Mouse (Mus musculus) lung, postnatal 0 days (tissue): ENCODE data around the gene Slc1a7. TPM values are rescaled to one million over a fixed set of nuclear protein-coding genes. Genes with fewer than 3 reads are reported as not detected.

Experiments
- ATAC-seq: fragments of 200-750 bp; cut with Nextera tagmentation; 2 replicates; pipeline ENCODE4 v1.8.0; 2017; ENCODE audit warnings: moderate library complexity
- DNase-seq: peaks from one replicate; pipeline ENCODE4 v3.0.0-alpha.2; 2016; ENCODE audit warnings: low spot score
- H3K27ac ChIP-seq: fragments of 300-500 bp; sonication (generic); 2 replicates; pipeline ENCODE4 v1.5.1; 2014; ENCODE audit warnings: antibody characterized with exemption, mild to moderate bottlenecking, low read length, mixed read lengths
- H3K27me3 ChIP-seq: fragments of 300-500 bp; sonication (generic); replicated peaks from 2 replicates; pipeline ENCODE4 v1.6.1; 2014; ENCODE audit warnings: low read length, mixed read lengths; ENCODE audit not compliant: insufficient read depth
- H3K36me3 ChIP-seq: fragments of 300-500 bp; sonication (generic); 2 replicates; pipeline ENCODE4 v1.6.1; 2014; ENCODE audit warnings: low read length, mixed read lengths; ENCODE audit not compliant: insufficient read depth
- H3K4me1 ChIP-seq: fragments of 300-500 bp; sonication (generic); 2 replicates; pipeline ENCODE4 v1.6.1; 2014; ENCODE audit warnings: antibody characterized with exemption, low read depth, low read length, mixed read lengths; ENCODE audit not compliant: insufficient read depth
- H3K4me2 ChIP-seq: fragments of 300-500 bp; sonication (generic); replicated peaks from 2 replicates; pipeline ENCODE4 v1.6.1; 2014; ENCODE audit warnings: low read depth, mild to moderate bottlenecking, low read length, moderate library complexity, mixed read lengths
- H3K4me3 ChIP-seq: fragments of 300-500 bp; sonication (generic); 2 replicates; pipeline ENCODE4 v1.5.1; 2014; ENCODE audit warnings: low read depth, low read length
- H3K9ac ChIP-seq: fragments of 300-500 bp; sonication (generic); replicated peaks from 2 replicates; pipeline ENCODE4 v1.6.1; 2014; ENCODE audit warnings: low read depth, mild to moderate bottlenecking
- H3K9me3 ChIP-seq: fragments of 300-500 bp; sonication (generic); 2 replicates; pipeline ENCODE4 v1.6.1; 2016; ENCODE audit warnings: low read length, mixed read lengths
- CTCF ChIP-seq: IDR thresholded peaks from 2 replicates; pipeline ENCODE4 v1.5.1; 2016; ENCODE audit warnings: antibody characterized with exemption, mild to moderate bottlenecking
- EP300 ChIP-seq: IDR thresholded peaks from 2 replicates; pipeline ENCODE4 v1.6.1; 2016; ENCODE audit warnings: antibody characterized with exemption, mild to moderate bottlenecking, control low read depth
- WGBS: fragments of 180-500 bp; shearing (Covaris S2); extraction: QIAGEN DNeasy Blood & Tissue Kit; methylation state at CpG from one replicate; pipeline ENCODE4 v1.1.7; 2014; 5-methylcytosine and 5-hydroxymethylcytosine counted together
- polyA plus RNA-seq: library from polyadenylated mRNA; unstranded; fragments of >200 nt; fragmentation: Nextera tagmentation; extraction: Ambion mirVana; gene quantifications from 2 replicates; pipeline ENCODE4 v1.2.1, GENCODE M21; 2015

Gene Slc1a7
- polyA plus RNA-seq, 1 experiment from 2014 or later = 0.17 TPM

DNA sequence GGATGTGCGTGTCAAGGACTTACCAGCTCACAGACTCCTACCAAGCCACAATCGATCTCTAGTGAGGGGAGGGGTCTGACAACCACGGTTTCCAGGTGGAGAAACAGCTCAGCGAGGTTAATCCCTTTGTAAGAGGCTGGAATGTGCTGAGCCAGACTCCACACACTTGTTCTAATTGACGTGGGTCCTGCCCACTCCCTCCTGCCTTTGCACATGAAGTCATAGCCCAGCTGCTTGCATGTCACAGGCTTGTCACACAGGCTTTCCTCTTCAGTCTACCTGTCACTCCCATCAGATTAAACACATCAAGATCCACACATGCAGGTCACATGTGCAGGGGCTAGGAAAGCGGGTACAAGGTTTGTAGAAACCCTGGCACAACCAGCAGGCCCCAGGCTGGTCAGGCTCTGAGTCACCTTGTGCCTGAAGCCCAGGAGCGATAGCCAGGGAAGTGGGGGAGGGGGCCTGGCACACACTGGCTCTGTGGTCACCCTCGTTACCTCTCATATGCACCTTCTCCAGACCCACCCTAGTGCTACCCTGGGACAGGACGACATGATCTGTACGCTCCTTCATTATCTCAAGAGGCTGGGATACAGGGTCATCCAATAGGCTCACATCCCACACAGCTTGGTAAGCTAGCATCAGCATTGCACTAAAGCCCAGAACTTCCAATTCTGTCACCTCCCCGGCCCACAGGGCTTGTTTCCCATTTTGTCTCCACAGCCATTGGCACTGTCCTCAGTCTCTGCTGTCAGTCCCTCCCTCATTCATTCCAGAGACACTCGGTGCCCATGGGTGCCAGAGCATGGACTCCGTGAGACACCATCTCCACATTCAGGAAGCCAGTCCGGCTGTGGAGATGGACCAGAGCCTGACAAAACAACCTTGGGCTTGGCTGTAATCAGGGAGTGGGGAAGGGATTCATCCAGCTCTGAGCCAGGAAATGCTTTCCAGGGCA is 51.1 kb downstream of the Slc1a7 start:
- DNase-seq = peak; percentile 32
- Histone ChIP-seq H3K36me3 (no peaks in the 10 kb centered on the region), H3K4me3 (no peak overlapping the region), H3K27ac (no peak overlapping the region), H3K27me3 (no peaks in the 10 kb centered on the region), H3K4me1 (no peaks in the 10 kb centered on the region), H3K4me2 (no peak overlapping the region), H3K9ac (no peak overlapping the region), H3K9me3 (no peaks in the 10 kb centered on the region)
- peak; percentile 49 for ATAC-seq
- TF ChIP-seq EP300 (no peak), CTCF (no peak)
- WGBS = 49% methylated on average over 14 of the region's 14 CpGs

DNA sequence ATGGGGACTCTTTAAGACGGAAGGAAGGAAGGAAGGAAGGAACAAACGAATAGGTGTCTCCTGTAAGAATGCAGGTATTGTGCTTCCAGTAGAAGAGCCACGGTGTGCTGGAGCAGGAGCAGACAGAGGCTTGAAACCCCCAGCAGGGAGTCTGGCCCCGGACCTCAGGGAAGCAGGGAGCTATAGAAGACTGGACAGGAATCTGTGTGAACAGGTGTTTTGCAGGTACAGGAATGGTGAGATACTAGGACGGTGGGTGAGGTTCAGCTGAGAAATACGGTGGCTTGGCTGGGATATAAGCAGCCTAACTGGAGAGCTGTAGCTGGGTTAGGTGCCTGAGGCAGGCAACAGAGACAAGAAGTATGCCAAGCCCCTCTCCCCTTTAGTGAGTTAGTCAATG is 52.0 kb downstream of the Slc1a7 start:
- 68% methylated on average over 6 of the region's 6 CpGs for WGBS
- no peaks in the 10 kb centered on the region for H3K36me3 ChIP-seq
- no peaks in the 10 kb centered on the region for H3K27me3 ChIP-seq
- H3K27ac ChIP-seq = no peak overlapping the region
- H3K4me2 ChIP-seq = no peak overlapping the region
- H3K4me1 ChIP-seq = no peaks in the 10 kb centered on the region
- DNase-seq (no peak), ATAC-seq (no peak)
- no peak for TF ChIP-seq EP300
- no peak overlapping the region for H3K4me3 ChIP-seq
- H3K9me3 ChIP-seq = no peaks in the 10 kb centered on the region
- H3K9ac ChIP-seq = no peak overlapping the region

DNA sequence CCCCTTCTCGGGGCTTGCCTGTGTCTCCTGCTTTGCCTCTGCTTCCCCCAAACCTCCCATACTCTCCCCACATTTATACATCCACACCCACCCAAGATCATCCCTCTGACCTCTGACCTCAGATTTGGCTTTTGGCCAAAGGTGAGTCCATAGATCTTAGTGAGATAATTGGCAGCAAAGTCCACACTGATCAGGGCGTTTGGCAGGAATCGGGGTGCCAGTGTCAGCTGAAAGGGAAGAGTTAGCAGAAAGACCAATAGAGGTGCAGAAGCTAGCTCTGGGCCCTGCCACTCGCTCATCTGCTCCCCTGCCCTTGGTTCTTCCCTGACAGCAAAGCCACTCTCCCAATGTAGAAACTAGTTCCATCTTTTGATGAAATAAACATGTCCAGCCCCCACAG is 55.1 kb downstream of the Slc1a7 start:
- no peak overlapping the region for H3K4me2 ChIP-seq
- no peaks in the 10 kb centered on the region for H3K27me3 ChIP-seq
- no peak overlapping the region for H3K4me3 ChIP-seq
- ATAC-seq = no peak
- no peak for DNase-seq
- H3K27ac ChIP-seq = no peak overlapping the region
- 84% methylated on average over 4 of the region's 4 CpGs for WGBS
- no peaks in the 10 kb centered on the region for H3K4me1 ChIP-seq
- no peaks in the 10 kb centered on the region for H3K36me3 ChIP-seq
- H3K9ac ChIP-seq = no peak overlapping the region
- TF ChIP-seq EP300 (no peak), CTCF (no peak)
- H3K9me3 ChIP-seq = no peaks in the 10 kb centered on the region

DNA sequence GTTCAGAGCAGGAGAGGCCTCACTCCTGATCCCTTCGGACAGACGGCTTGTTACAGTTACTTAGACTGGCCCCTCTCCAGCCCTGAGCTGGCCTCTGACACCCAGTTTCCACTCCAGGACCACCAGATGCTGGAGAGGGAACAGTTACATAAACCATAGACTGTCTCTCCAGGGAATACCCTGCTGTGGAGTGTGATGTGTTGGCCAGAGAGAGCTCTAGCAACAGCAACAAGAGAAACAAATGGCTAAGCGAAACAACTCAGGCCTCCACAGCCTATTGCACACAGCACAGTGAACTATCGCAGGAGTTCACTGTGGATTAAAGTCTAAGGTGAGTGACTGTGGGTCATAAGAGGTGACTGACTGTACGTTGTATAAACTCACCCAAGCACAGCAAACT is 56.5 kb downstream of the Slc1a7 start:
- DNase-seq = peak; percentile 58
- Histone ChIP-seq H3K27ac (peak overlapping the region; percentile 57; the same call in 1 of the 2 replicates), H3K4me2 (no peak overlapping the region), H3K9me3 (no peaks in the 10 kb centered on the region), H3K27me3 (no peaks in the 10 kb centered on the region), H3K9ac (no peak overlapping the region), H3K36me3 (no peaks in the 10 kb centered on the region), H3K4me3 (no peak overlapping the region), H3K4me1 (no peaks in the 10 kb centered on the region)
- TF ChIP-seq EP300 (no peak), CTCF (no peak)
- ATAC-seq = peak; percentile 73
- 45% methylated on average over 5 of the region's 5 CpGs for WGBS

DNA sequence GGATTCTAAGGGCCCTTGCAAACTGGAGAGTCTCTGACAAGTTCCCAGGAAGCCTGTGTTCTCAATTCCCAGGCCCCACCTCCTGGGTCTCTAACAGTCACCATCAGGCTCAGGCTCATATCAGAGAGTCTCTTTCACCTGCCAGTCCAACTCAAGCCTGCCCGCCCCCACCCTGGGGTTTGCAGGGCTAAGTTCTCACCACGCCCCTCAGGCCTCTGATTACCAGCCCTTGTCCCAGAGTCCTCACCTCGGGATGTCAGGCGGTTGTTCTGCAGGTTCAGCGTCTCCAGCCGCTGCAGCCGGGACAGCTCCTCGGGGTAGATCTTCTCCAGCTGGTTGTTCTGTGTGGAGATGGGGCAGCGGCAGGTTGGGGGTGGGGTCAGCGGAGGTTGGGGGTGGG is 57.1 kb downstream of the Slc1a7 start:
- ATAC-seq (peak; percentile 92), DNase-seq (peak; percentile 87)
- H3K4me1 ChIP-seq = no peaks in the 10 kb centered on the region
- no peaks in the 10 kb centered on the region for H3K9me3 ChIP-seq
- WGBS = 14% methylated on average over 10 of the region's 10 CpGs
- peaks cover 3% of the 10 kb centered on the region; the same call in 1 of the 2 replicates for H3K27me3 ChIP-seq
- no peak for TF ChIP-seq CTCF
- TF ChIP-seq EP300 = 0 out of 2 replicates have a peak, but pooled peaks have one; percentile 19
- H3K36me3 ChIP-seq = no peaks in the 10 kb centered on the region
- no peak overlapping the region for H3K4me3 ChIP-seq
- H3K9ac ChIP-seq = no peak overlapping the region
- H3K4me2 ChIP-seq = no peak overlapping the region
- H3K27ac ChIP-seq = no peak overlapping the region

DNA sequence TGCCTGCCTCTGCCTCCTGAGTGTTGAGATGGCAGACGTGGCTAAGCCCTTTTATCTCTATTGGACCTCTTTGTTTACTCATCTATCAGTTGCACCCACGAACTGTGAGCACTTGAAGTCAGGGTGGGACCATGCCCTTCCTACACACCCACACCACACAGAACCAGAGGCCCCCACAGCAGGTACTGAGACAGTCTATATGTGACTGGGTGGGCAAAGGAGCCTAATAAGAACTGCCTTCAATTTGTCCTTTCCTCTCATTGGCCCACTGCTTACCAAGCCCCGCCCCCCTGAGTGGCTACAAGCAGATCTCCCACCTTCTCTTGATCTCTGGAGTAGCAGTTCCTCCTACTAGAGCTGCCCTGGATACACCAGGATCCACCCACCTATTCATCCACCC is 58.1 kb downstream of the Slc1a7 start:
- no peaks in the 10 kb centered on the region for H3K9me3 ChIP-seq
- DNase-seq (no peak), ATAC-seq (no peak)
- no peaks in the 10 kb centered on the region for H3K36me3 ChIP-seq
- no peak overlapping the region for H3K4me3 ChIP-seq
- H3K27me3 ChIP-seq = peaks cover 8% of the 10 kb centered on the region
- 26% methylated on average over 3 of the region's 3 CpGs for WGBS
- H3K4me1 ChIP-seq = peaks cover 2% of the 10 kb centered on the region; the same call in 1 of the 2 replicates
- no peak overlapping the region for H3K9ac ChIP-seq
- H3K4me2 ChIP-seq = no peak overlapping the region
- H3K27ac ChIP-seq = no peak overlapping the region
- TF ChIP-seq CTCF = no peak
